In the genomic region with DNA sequence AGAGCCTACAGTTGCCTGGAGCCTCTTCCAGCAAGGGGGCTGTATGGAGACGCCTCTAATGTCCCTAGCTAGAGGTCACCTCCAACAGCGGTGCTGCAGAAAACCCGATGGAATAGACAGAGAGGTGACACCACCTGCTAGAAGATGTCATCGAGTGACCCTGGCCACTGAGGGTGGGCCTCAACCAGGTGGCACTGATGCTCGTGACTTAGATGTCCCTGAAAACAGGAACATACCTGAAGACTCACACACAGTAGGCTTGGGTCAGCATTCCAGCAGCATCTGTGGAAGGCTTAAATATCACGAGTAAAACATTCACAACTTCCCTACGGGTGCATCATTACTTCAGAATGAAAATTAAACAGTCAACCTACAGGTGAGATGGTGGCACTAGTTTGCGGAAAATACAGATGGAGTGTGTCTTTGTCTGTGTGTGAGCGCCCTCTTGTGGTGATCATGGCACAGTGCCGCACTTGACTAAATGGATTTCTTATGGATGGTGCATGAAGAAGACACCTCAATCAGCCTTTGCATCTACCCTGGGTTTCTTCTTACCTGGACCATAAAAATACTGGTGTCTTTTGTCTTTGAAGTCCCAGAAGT, we compare ENCODE assay signal across 8 mouse cellular contexts.
DNase-seq lines count a peak whose midpoint lies in the region; ATAC-seq and TF ChIP-seq lines count a peak whose summit lies in the region.

No protein-coding gene starts in this region.

- H3K9me3 ChIP-seq in heart, embryonic 12.5 days (replicated peaks), result no peaks in the 10 kb centered on the region
- no peaks in the 10 kb centered on the region for H3K9me3 ChIP-seq in intestine, postnatal 0 days (ENCODE audit: control insufficient read depth)
- H3K9me3 ChIP-seq in midbrain, embryonic 14.5 days (ENCODE audit: control insufficient read depth, low read length), result no peaks in the 10 kb centered on the region

- no peak for ATAC-seq in heart, embryonic 12.5 days (ENCODE audit: insufficient number of reproducible peaks, low FRiP score)
- 0 out of 2 replicates have a peak, but pooled peaks have one; percentile 35 for ATAC-seq in intestine, postnatal 0 days
- no peak; the same call in 1 of the 2 replicates for ATAC-seq in midbrain, embryonic 14.5 days (ENCODE audit: low FRiP score, low TSS enrichment)

- peak; percentile 95 for TF ChIP-seq CTCF in heart, adult 2 months (IDR thresholded peaks at IDR 0.05)
- TF ChIP-seq CTCF in intestine, postnatal 0 days (IDR thresholded peaks at IDR 0.05; ENCODE audit: low read depth), result peak; percentile 97
- peak; percentile 90; the same call in 1 of the 2 replicates for TF ChIP-seq CTCF in spleen, adult 2 months (IDR thresholded peaks at IDR 0.05; ENCODE audit: extremely low read depth, insufficient read depth, insufficient read length, insufficient replicate concordance)

- peak; percentile 88 for TF ChIP-seq EP300 in heart, adult 2 months (IDR thresholded peaks at IDR 0.05; ENCODE audit: insufficient read depth, low read depth, low read length)

- H3K79me2 ChIP-seq in heart, adult 2 months (replicated peaks; ENCODE audit: control insufficient read depth, insufficient read depth, low read length), result no peaks in the 10 kb centered on the region

- H3K4me1 ChIP-seq in heart, adult 2 months (ENCODE audit: control insufficient read depth, insufficient read depth, low read length), result no peaks in the 10 kb centered on the region
- no peaks in the 10 kb centered on the region for H3K4me1 ChIP-seq in heart, embryonic 12.5 days (replicated peaks)
- H3K4me1 ChIP-seq in intestine, postnatal 0 days (replicated peaks; ENCODE audit: control insufficient read depth, insufficient read depth, low read length), result no peaks in the 10 kb centered on the region
- H3K4me1 ChIP-seq in midbrain, embryonic 14.5 days (ENCODE audit: control insufficient read depth, insufficient read depth, low read length), result no peaks in the 10 kb centered on the region
- H3K4me1 ChIP-seq in spleen, adult 2 months (ENCODE audit: control insufficient read depth, insufficient read depth, insufficient read length), result no peaks in the 10 kb centered on the region

- intact Hi-C loops in heart, adult 2 months (cut with DNase I), result loop anchor here (1.0 to 5.0 kb wide), 5 partner anchors 87 to 707 kb away; a partner anchor contains a TSS
- intact Hi-C loops in left cerebral cortex, postnatal 14 days (cut with DNase I), result loop anchor here (2.0 to 10.0 kb wide), 3 partner anchors 193 to 707 kb away; no protein-coding TSS in a partner anchor

- no peak overlapping the region for H3K27ac ChIP-seq in heart, adult 2 months
- no peak overlapping the region for H3K27ac ChIP-seq in heart, embryonic 12.5 days (ENCODE audit: poor library complexity, severe bottlenecking)
- no peak overlapping the region for H3K27ac ChIP-seq in intestine, postnatal 0 days (ENCODE audit: low read depth, low read length)
- H3K27ac ChIP-seq in midbrain, embryonic 14.5 days (replicated peaks; ENCODE audit: low read depth, low read length), result no peak overlapping the region
- H3K27ac ChIP-seq in spleen, adult 2 months (ENCODE audit: insufficient read depth, low read length), result no peak overlapping the region

- H3K9ac ChIP-seq in heart, adult 2 months (ENCODE audit: low read depth, low read length), result no peak overlapping the region
- no peak overlapping the region for H3K9ac ChIP-seq in heart, embryonic 12.5 days
- no peak overlapping the region for H3K9ac ChIP-seq in intestine, postnatal 0 days (ENCODE audit: low read depth, low read length)
- H3K9ac ChIP-seq in midbrain, embryonic 14.5 days (replicated peaks; ENCODE audit: low read length), result no peak overlapping the region

- H3K4me3 ChIP-seq in heart, adult 2 months, result no peak overlapping the region
- H3K4me3 ChIP-seq in heart, embryonic 12.5 days, result no peak overlapping the region
- no peak overlapping the region for H3K4me3 ChIP-seq in intestine, postnatal 0 days (ENCODE audit: low read depth, low read length)
- no peak overlapping the region for H3K4me3 ChIP-seq in midbrain, embryonic 14.5 days (replicated peaks; ENCODE audit: low read depth, low read length)
- H3K4me3 ChIP-seq in spleen, adult 2 months (ENCODE audit: extremely low read depth, insufficient read depth, insufficient read length), result no peak overlapping the region

- DNase-seq in heart, adult 2 months, result peak; percentile 56 to 69
- DNase-seq in cerebellum, postnatal 10 days, result peak; percentile 81 to 87
- DNase-seq in frontal cortex, postnatal 36 days (ENCODE audit: low spot score in 2 of 2), result peak; percentile 51 to 87
- DNase-seq in left cerebral cortex, postnatal 14 days (ENCODE audit: low spot score in 2 of 2), result peak; percentile 81 to 84
- peak; percentile 92 for DNase-seq in midbrain, embryonic 14.5 days
- DNase-seq in spleen, adult 2 months (ENCODE audit: low read depth in 1 of 2, low spot score in 2 of 2), result peak; percentile 57 to 60

- no peak for TF ChIP-seq POLR2A in heart, adult 2 months (IDR thresholded peaks at IDR 0.05; ENCODE audit: insufficient read depth, low read depth, low read length)
- TF ChIP-seq POLR2A in spleen, adult 2 months (IDR thresholded peaks at IDR 0.05; ENCODE audit: low read depth, low read length), result no peak

- no peaks in the 10 kb centered on the region for H3K36me3 ChIP-seq in heart, adult 2 months (ENCODE audit: control insufficient read depth, insufficient read depth, low read length)
- no peaks in the 10 kb centered on the region for H3K36me3 ChIP-seq in heart, embryonic 12.5 days
- no peaks in the 10 kb centered on the region for H3K36me3 ChIP-seq in intestine, postnatal 0 days (ENCODE audit: control insufficient read depth, insufficient read depth)
- H3K36me3 ChIP-seq in midbrain, embryonic 14.5 days (ENCODE audit: control insufficient read depth, insufficient read depth, low read length), result no peaks in the 10 kb centered on the region
- no peaks in the 10 kb centered on the region for H3K36me3 ChIP-seq in spleen, adult 2 months (ENCODE audit: control insufficient read depth, insufficient read depth, low read length)

- no peak overlapping the region for H3K4me2 ChIP-seq in heart, embryonic 12.5 days
- H3K4me2 ChIP-seq in intestine, postnatal 0 days (replicated peaks; ENCODE audit: low read depth), result no peak overlapping the region
- H3K4me2 ChIP-seq in midbrain, embryonic 14.5 days (ENCODE audit: low read length), result no peak overlapping the region

- WGBS in heart, adult 2 months, result 28% methylated on average over 10 of the region's 10 CpGs
- WGBS in heart, embryonic 12.5 days, result 30% methylated on average over 10 of the region's 10 CpGs
- WGBS in intestine, postnatal 0 days, result 32% methylated on average over 10 of the region's 10 CpGs
- 31% methylated on average over 10 of the region's 10 CpGs for WGBS in midbrain, embryonic 14.5 days
- 29% methylated on average over 10 of the region's 10 CpGs for WGBS in spleen, adult 2 months

- H3K27me3 ChIP-seq in heart, adult 2 months (ENCODE audit: control insufficient read depth, insufficient read depth, low read length), result 0 out of 2 replicates have a peak, but pooled peaks cover 1% of the 10 kb centered on the region
- no peaks in the 10 kb centered on the region for H3K27me3 ChIP-seq in heart, embryonic 12.5 days (replicated peaks)
- no peaks in the 10 kb centered on the region for H3K27me3 ChIP-seq in intestine, postnatal 0 days (replicated peaks; ENCODE audit: control insufficient read depth, insufficient read depth, low read length)
- no peaks in the 10 kb centered on the region for H3K27me3 ChIP-seq in midbrain, embryonic 14.5 days (ENCODE audit: control insufficient read depth, insufficient read depth, low read length)
- no peaks in the 10 kb centered on the region for H3K27me3 ChIP-seq in spleen, adult 2 months (ENCODE audit: control insufficient read depth, insufficient read depth, low read length)
